Mouse (Mus musculus) CH12.LX (cell line): Measurements from ENCODE around the gene Tet1. TPM values are rescaled to one million over a fixed set of nuclear protein-coding genes. Genes with fewer than 3 reads are reported as not detected.
A peak's percentile ranks its signal among the peaks of the same experiment; 100 is the strongest.

Experiments used
- DNase-seq: peaks from one replicate; pipeline ENCODE4 v3.0.0-alpha.2; 2013; ENCODE audit errors: extremely low read depth
- H3K27ac ChIP-seq: 2 replicates; pipeline ENCODE4 v1.5.1; 2012; ENCODE audit warnings: low read depth, mild to moderate bottlenecking, control low read depth, moderate library complexity; ENCODE audit not compliant: insufficient read depth
- H3K27me3 ChIP-seq: replicated peaks from 2 replicates; pipeline ENCODE3; 2012; ENCODE audit warnings: inconsistent platforms
- H3K36me3 ChIP-seq, 2 experiments: replicated peaks in 1 of 2; 2 replicates each; pipeline versions ENCODE3 to v1.6.1; 2012; ENCODE audit warnings: inconsistent platforms in 1 of 2, low read length in 1 of 2, mild to moderate bottlenecking in 1 of 2, mixed read lengths in 1 of 2, moderate library complexity in 1 of 2; ENCODE audit not compliant: control insufficient read depth in 1 of 2, insufficient read depth in 1 of 2
- H3K4me1 ChIP-seq, 2 experiments: 2 replicates each; pipeline ENCODE4 v1.6.1; 2012; ENCODE audit warnings: inconsistent platforms in 1 of 2, moderate library complexity in 1 of 2; ENCODE audit not compliant: insufficient read depth in 2 of 2, control insufficient read depth in 1 of 2
- H3K4me2 ChIP-seq: 2 replicates; pipeline ENCODE4 v1.6.1; 2012; ENCODE audit warnings: low read depth, mild to moderate bottlenecking, control low read depth; ENCODE audit not compliant: poor library complexity, insufficient read depth, severe bottlenecking
- H3K4me3 ChIP-seq, 3 experiments: fragments of 150-350 bp in 1 of 3; sonication (generic) in 1 of 3; replicated peaks in 1 of 3; 2 replicates each; pipeline versions ENCODE3 to v1.5.1; 2011 to 2012; ENCODE audit warnings: low read depth in 2 of 3, low read length in 2 of 3, mild to moderate bottlenecking in 2 of 3, moderate library complexity in 2 of 3, control low read depth in 1 of 3, improper control_type of control experiment in 1 of 3, inconsistent platforms in 1 of 3, mixed read lengths in 1 of 3; ENCODE audit not compliant: poor library complexity in 1 of 3
- H3K79me2 ChIP-seq: replicated peaks from 2 replicates; pipeline ENCODE4 v1.6.1; 2012; ENCODE audit warnings: mild to moderate bottlenecking, moderate library complexity; ENCODE audit not compliant: control insufficient read depth, poor library complexity, insufficient read depth, severe bottlenecking; ENCODE audit errors: extremely low read depth
- H3K9ac ChIP-seq: 2 replicates; pipeline ENCODE4 v1.6.1; 2012; ENCODE audit warnings: low read depth, mild to moderate bottlenecking, control low read depth, moderate library complexity; ENCODE audit not compliant: insufficient read depth
- H3K9me3 ChIP-seq: replicated peaks from 2 replicates; pipeline ENCODE3; 2012; ENCODE audit warnings: low read length, inconsistent platforms, mixed read lengths
- BHLHE40 ChIP-seq: IDR thresholded peaks from 2 replicates; pipeline ENCODE4 v1.6.1; 2011; ENCODE audit warnings: mild to moderate bottlenecking, low read depth, low read length, improper control_type of control experiment
- CHD1 ChIP-seq: IDR thresholded peaks from 2 replicates; pipeline ENCODE4 v1.6.1; 2012; ENCODE audit warnings: low read depth, low read length, improper control_type of control experiment, inconsistent platforms
- CHD2 ChIP-seq: IDR thresholded peaks from 2 replicates; pipeline ENCODE4 v1.6.1; 2011; ENCODE audit warnings: low read length, improper control_type of control experiment
- CTCF ChIP-seq, 2 experiments: IDR thresholded peaks in 1 of 2; conservative IDR thresholded peaks in 1 of 2; 2 replicates each; pipeline ENCODE4 v1.5.1; 2011 to 2012; ENCODE audit warnings: low read depth in 2 of 2, low read length in 2 of 2, improper control_type of control experiment in 1 of 2, inconsistent platforms in 1 of 2, mild to moderate bottlenecking in 1 of 2, moderate library complexity in 1 of 2
- ELF1 ChIP-seq: IDR thresholded peaks from 2 replicates; pipeline ENCODE4 v1.6.1; 2014; ENCODE audit warnings: low read depth, mild to moderate bottlenecking, inconsistent platforms, low read length, improper control_type of control experiment
- EP300 ChIP-seq: IDR thresholded peaks from 2 replicates; pipeline ENCODE4 v1.6.1; 2011; ENCODE audit warnings: low read length, improper control_type of control experiment
- GABPA ChIP-seq: IDR thresholded peaks from 2 replicates; pipeline ENCODE4 v1.6.1; 2012; ENCODE audit warnings: low read depth, low read length, improper control_type of control experiment, inconsistent platforms; ENCODE audit not compliant: insufficient replicate concordance
- MAFK ChIP-seq: IDR thresholded peaks from 2 replicates; pipeline ENCODE4 v1.6.1; 2011; ENCODE audit warnings: low read length, improper control_type of control experiment; ENCODE audit not compliant: insufficient replicate concordance
- MAX ChIP-seq: IDR thresholded peaks from 2 replicates; pipeline ENCODE4 v1.6.1; 2011; ENCODE audit warnings: low read length, improper control_type of control experiment
- MAZ ChIP-seq: IDR thresholded peaks from 2 replicates; pipeline ENCODE4 v1.6.1; 2012; ENCODE audit warnings: low read depth, mild to moderate bottlenecking, inconsistent platforms, low read length, improper control_type of control experiment, moderate library complexity
- MXI1 ChIP-seq: IDR thresholded peaks from 2 replicates; pipeline ENCODE4 v1.6.1; 2011; ENCODE audit warnings: mild to moderate bottlenecking, low read depth, low read length, improper control_type of control experiment
- NELFE ChIP-seq: IDR thresholded peaks from 2 replicates; pipeline ENCODE4 v1.6.1; 2011; ENCODE audit warnings: low read depth, low read length, improper control_type of control experiment
- NRF1 ChIP-seq: IDR thresholded peaks from 2 replicates; pipeline ENCODE4 v1.6.1; 2014; ENCODE audit warnings: low read depth, mild to moderate bottlenecking, inconsistent platforms, low read length, improper control_type of control experiment, moderate library complexity
- PAX5 ChIP-seq: IDR thresholded peaks from 2 replicates; pipeline ENCODE4 v1.6.1; 2012; ENCODE audit warnings: low read length, inconsistent platforms, mixed read lengths
- RAD21 ChIP-seq: IDR thresholded peaks from 2 replicates; pipeline ENCODE4 v1.6.1; 2011; ENCODE audit warnings: low read depth, mild to moderate bottlenecking, low read length, improper control_type of control experiment, moderate library complexity
- SIN3A ChIP-seq: IDR thresholded peaks from 2 replicates; pipeline ENCODE4 v1.6.1; 2012; ENCODE audit warnings: low read length, improper control_type of control experiment, inconsistent platforms
- SMC3 ChIP-seq: IDR thresholded peaks from 2 replicates; pipeline ENCODE4 v1.6.1; 2011; ENCODE audit warnings: low read depth, low read length, improper control_type of control experiment
- TBP ChIP-seq: conservative IDR thresholded peaks from 2 replicates; pipeline ENCODE4 v1.6.1; 2011; ENCODE audit warnings: low read depth, low read length, improper control_type of control experiment
- TCF12 ChIP-seq: IDR thresholded peaks from 2 replicates; pipeline ENCODE4 v1.6.1; 2014; ENCODE audit warnings: low read depth, mild to moderate bottlenecking, inconsistent platforms, low read length, improper control_type of control experiment
- UBTF ChIP-seq: IDR thresholded peaks from 2 replicates; pipeline ENCODE4 v1.6.1; 2012; ENCODE audit warnings: low read depth, mild to moderate bottlenecking, inconsistent platforms, low read length, improper control_type of control experiment, moderate library complexity
- USF1 ChIP-seq: IDR thresholded peaks from 2 replicates; pipeline ENCODE4 v1.6.1; 2014; ENCODE audit warnings: low read depth, mild to moderate bottlenecking, inconsistent platforms, low read length, improper control_type of control experiment
- ZC3H11A ChIP-seq: IDR thresholded peaks from 2 replicates; pipeline ENCODE4 v1.6.1; 2012; ENCODE audit warnings: low read depth, mild to moderate bottlenecking, inconsistent platforms, low read length, improper control_type of control experiment
- ZNF384 ChIP-seq: IDR thresholded peaks from 2 replicates; pipeline ENCODE4 v1.6.1; 2012; ENCODE audit warnings: low read depth, low read length, improper control_type of control experiment, inconsistent platforms
- dilution Hi-C: fragments of 300-500 bp; cut with MboI; formaldehyde crosslinking; loops from 2 replicates; pipeline ENCODE4 v1.14.3; 2020; ENCODE audit warnings: low sequenced_read_pairs; ENCODE audit not compliant: extremely low pct_unique_long_range_greater_than_20kb, extremely low pct_ligation_motif_present
- in situ Hi-C: fragments of 300-500 bp; cut with MboI; formaldehyde crosslinking; loops from 3 replicates; pipeline ENCODE4 v1.14.3; 2019; ENCODE audit warnings: low sequenced_read_pairs, low pct_ligation_motif_present, low pct_unique_long_range_greater_than_20kb, mixed read lengths
- polyA plus RNA-seq: library from polyadenylated mRNA; unstranded; fragments of >175 nt; gene quantifications from 2 replicates; pipeline ENCODE4 v1.2.1, GENCODE M21; 2012; ENCODE audit warnings: low read depth; ENCODE audit not compliant: insufficient read length
- total RNA-seq, 2 experiments: library from RNA; depleted of rRNA; stranded (reverse); fragments of 300-350 nt in 1 of 2; fragments of >200 nt in 1 of 2; gene quantifications; 2 replicates each; pipeline ENCODE4 v1.2.3; 2012 to 2014

Tet1 gene
- total and polyA plus RNA-seq, 3 experiments = 0.23 to 0.55 (median 0.34) TPM

- no peaks in the 10 kb centered on the region for H3K9me3 ChIP-seq
- DNase-seq = no peak
- no peak overlapping the region for H3K4me2 ChIP-seq
- in situ Hi-C loops (no loop called here), dilution Hi-C loops (no loop called here)
- H3K36me3 ChIP-seq = no peaks in the 10 kb centered on the region
- H3K27me3 ChIP-seq = no peaks in the 10 kb centered on the region
- no peak overlapping the region for H3K4me3 ChIP-seq
- no peaks in the 10 kb centered on the region for H3K4me1 ChIP-seq
- H3K79me2 ChIP-seq = no peaks in the 10 kb centered on the region
- H3K27ac ChIP-seq = no peak overlapping the region
- no peak overlapping the region for H3K9ac ChIP-seq
- TF ChIP-seq SMC3 = peak; percentile 65
- no peak for TF ChIP-seq NRF1
- TF ChIP-seq RAD21 = peak; percentile 58
- peak; percentile 10 to 69; a peak in 2 of 4 replicates for TF ChIP-seq CTCF (conservative IDR thresholded peaks at IDR 0.05 in 1 of 2, IDR thresholded peaks at IDR 0.05 in 1 of 2; ENCODE audit: low read depth in 2 of 2, low read length in 2 of 2)
Observed at GRCm38 (mm10) chr10:62810010-62810409, 98.8 kb downstream of the Tet1 start.

- in situ Hi-C loops = no loop called here
- H3K79me2 ChIP-seq = no peaks in the 10 kb centered on the region
Observed at GRCm38 (mm10) chr10:62808766-62809165, 100.0 kb downstream of the Tet1 start.

GRCm38 (mm10) chr10:62808316-62808715, 100.5 kb downstream of the Tet1 start:
- TF ChIP-seq NRF1 (no peak), MXI1 (no peak), TCF12 (no peak), MAX (no peak), ZNF384 (no peak), ELF1 (no peak), MAFK (no peak), SIN3A (no peak), CHD2 (no peak), GABPA (no peak), ZC3H11A (no peak), PAX5 (no peak), UBTF (no peak), USF1 (no peak), TBP (no peak), BHLHE40 (no peak), CHD1 (no peak), NELFE (no peak), MAZ (no peak)
- dilution Hi-C loops (no loop called here), in situ Hi-C loops (no loop called here)
- no peaks in the 10 kb centered on the region for H3K4me1 ChIP-seq
- no peaks in the 10 kb centered on the region for H3K36me3 ChIP-seq
- no peak overlapping the region for H3K27ac ChIP-seq
- H3K79me2 ChIP-seq = no peaks in the 10 kb centered on the region
- H3K9ac ChIP-seq = no peak overlapping the region
- DNase-seq = no peak
- no peak overlapping the region for H3K4me2 ChIP-seq
- no peak overlapping the region for H3K4me3 ChIP-seq
- no peaks in the 10 kb centered on the region for H3K27me3 ChIP-seq
- no peaks in the 10 kb centered on the region for H3K9me3 ChIP-seq

More at GRCm38 (mm10) chr10:62808766-62809165, 100.0 kb downstream of the Tet1 start:
- Histone ChIP-seq H3K4me3 (no peak overlapping the region), H3K9ac (no peak overlapping the region), H3K36me3 (no peaks in the 10 kb centered on the region), H3K4me1 (no peaks in the 10 kb centered on the region), H3K27ac (no peak overlapping the region), H3K27me3 (no peaks in the 10 kb centered on the region), H3K4me2 (no peak overlapping the region), H3K9me3 (no peaks in the 10 kb centered on the region)
- dilution Hi-C loops = no loop called here
- TF ChIP-seq CHD2 = no peak
- TF ChIP-seq ZNF384 = no peak
- no peak for TF ChIP-seq EP300
- no peak for TF ChIP-seq MAFK
- no peak for TF ChIP-seq RAD21
- TF ChIP-seq BHLHE40 = no peak
- no peak for TF ChIP-seq MAZ
- TF ChIP-seq ELF1 = no peak
- DNase-seq = no peak
